Mouse (Mus musculus): ENCODE measurements around the gene Phf24. TPM values are rescaled to one million over a fixed set of nuclear protein-coding genes. Genes with fewer than 3 reads are reported as not detected.

The Phf24 gene
- polyA plus RNA-seq, 1 experiment from 2014 or later = 0.51 TPM

DNA sequence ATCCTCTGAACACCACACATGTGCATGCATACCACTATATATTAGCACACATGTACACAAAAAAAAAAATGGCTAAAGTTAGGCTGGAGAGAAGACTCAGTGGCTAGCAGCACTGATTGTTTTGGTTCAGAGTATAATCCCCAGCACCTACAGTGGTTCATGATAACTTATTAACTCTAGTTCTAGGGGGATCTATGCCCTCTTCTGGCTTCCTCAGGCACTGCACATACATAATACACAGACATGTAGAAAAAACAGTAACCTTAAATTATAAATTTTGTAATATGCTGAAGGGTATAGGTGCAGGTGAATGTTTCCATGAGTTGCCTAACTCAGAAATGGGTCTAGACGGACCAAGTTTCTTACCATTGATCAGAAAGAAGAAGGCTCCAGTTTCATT is 71.8 kb downstream of the Phf24 start:
- H3K36me3 ChIP-seq (replicated peaks) = peaks cover 100% of the 10 kb centered on the region
- 88% methylated on average over 1 of the region's 1 CpGs for WGBS

More for the DNA sequence above, 71.8 kb downstream of the Phf24 start:
- Histone ChIP-seq H3K9me3 (no peaks in the 10 kb centered on the region), H3K4me1 (no peaks in the 10 kb centered on the region), H3K4me3 (no peak overlapping the region), H3K27me3 (ENCODE audit: poor library complexity, severe bottlenecking) (no peaks in the 10 kb centered on the region), H3K27ac (no peak overlapping the region)
- no peak for DNase-seq (ENCODE audit: extremely low spot score, low spot score)

Other genes starting within 250 kb of the Phf24 start
- gene 4930578G10Rik, start 181.1 kb upstream of the Phf24 start, polyA plus RNA-seq (2016; fragmentation: Nextera tagmentation; extraction: Ambion mirVana) = 0.58 and 0.73 TPM in 2 replicates
- gene Ccl19, start 160.1 kb upstream of the Phf24 start, polyA plus RNA-seq (2016; fragmentation: Nextera tagmentation; extraction: Ambion mirVana) = not detected in 2 replicates
- 0.32 TPM in 1 of 2 replicates, not detected in the other for gene Ccl21a, start 142.7 kb upstream of the Phf24 start, polyA plus RNA-seq (2016; fragmentation: Nextera tagmentation; extraction: Ambion mirVana)
- gene Fam205a1, start 62.8 kb upstream of the Phf24 start, polyA plus RNA-seq (2016; fragmentation: Nextera tagmentation; extraction: Ambion mirVana) = 0.07 TPM in 1 of 2 replicates, not detected in the other
- 0.27 and 0.37 TPM in 2 replicates for gene Gm12394, start 59.9 kb upstream of the Phf24 start, polyA plus RNA-seq (2016; fragmentation: Nextera tagmentation; extraction: Ambion mirVana)
- 0.18 and 0.53 TPM in 2 replicates for gene Fam205c, start 42.4 kb upstream of the Phf24 start, polyA plus RNA-seq (2016; fragmentation: Nextera tagmentation; extraction: Ambion mirVana)
- 11.5 and 16.2 TPM in 2 replicates for gene Dnajb5, start 33.2 kb downstream of the Phf24 start, polyA plus RNA-seq (2016; fragmentation: Nextera tagmentation; extraction: Ambion mirVana)
- 0.27 and 0.52 TPM in 2 replicates for gene 1700022I11Rik, start 52.9 kb downstream of the Phf24 start, polyA plus RNA-seq (2016; fragmentation: Nextera tagmentation; extraction: Ambion mirVana)
- 655 and 667 TPM in 2 replicates for gene Vcp, start 83.8 kb downstream of the Phf24 start, polyA plus RNA-seq (2016; fragmentation: Nextera tagmentation; extraction: Ambion mirVana)
- gene Fancg, start 93.8 kb downstream of the Phf24 start, polyA plus RNA-seq (2016; fragmentation: Nextera tagmentation; extraction: Ambion mirVana) = 23.1 and 27.3 TPM in 2 replicates
- gene Pigo, start 109.2 kb downstream of the Phf24 start, polyA plus RNA-seq (2016; fragmentation: Nextera tagmentation; extraction: Ambion mirVana) = 22.2 and 24.4 TPM in 2 replicates
- 496 and 515 TPM in 2 replicates for gene Stoml2, start 115.0 kb downstream of the Phf24 start, polyA plus RNA-seq (2016; fragmentation: Nextera tagmentation; extraction: Ambion mirVana)
- 19.8 and 20.3 TPM in 2 replicates for gene Fam214b, start 129.6 kb downstream of the Phf24 start, polyA plus RNA-seq (2016; fragmentation: Nextera tagmentation; extraction: Ambion mirVana)
- 10.7 and 11.6 TPM in 2 replicates for gene Unc13b, start 142.3 kb downstream of the Phf24 start, polyA plus RNA-seq (2016; fragmentation: Nextera tagmentation; extraction: Ambion mirVana)

Data from forebrain, embryonic 10.5 days (tissue).